Mouse (Mus musculus) telencephalon, adult 2 months (tissue): Measurements from ENCODE around the gene Pygo1.

Source experiments
- DNase-seq: peaks from one replicate; pipeline ENCODE4 v3.0.0-alpha.2; 2011; ENCODE audit warnings: low read depth, low spot score

Gene Pygo1

DNA sequence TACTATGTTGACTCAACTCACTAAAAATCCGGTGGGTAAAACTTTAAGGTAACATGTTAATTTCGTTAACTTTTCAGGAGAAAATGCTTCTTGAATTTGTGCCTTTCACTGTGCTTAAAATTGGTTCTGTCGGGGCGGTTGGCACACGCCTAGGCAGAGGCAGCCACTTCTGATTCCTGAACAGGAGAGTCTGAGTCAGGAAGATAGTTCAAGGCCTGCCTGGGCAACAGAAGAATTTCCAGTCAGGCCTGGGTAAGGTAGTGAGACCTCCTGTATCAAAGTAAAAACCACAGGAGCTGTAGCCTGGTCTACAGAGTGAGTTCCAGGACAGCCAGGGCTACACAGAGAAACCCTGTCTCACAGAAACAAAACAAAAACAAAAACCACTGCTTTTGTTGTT, 67.1 kb downstream of the Pygo1 start:
- DNase-seq = no peak

DNA sequence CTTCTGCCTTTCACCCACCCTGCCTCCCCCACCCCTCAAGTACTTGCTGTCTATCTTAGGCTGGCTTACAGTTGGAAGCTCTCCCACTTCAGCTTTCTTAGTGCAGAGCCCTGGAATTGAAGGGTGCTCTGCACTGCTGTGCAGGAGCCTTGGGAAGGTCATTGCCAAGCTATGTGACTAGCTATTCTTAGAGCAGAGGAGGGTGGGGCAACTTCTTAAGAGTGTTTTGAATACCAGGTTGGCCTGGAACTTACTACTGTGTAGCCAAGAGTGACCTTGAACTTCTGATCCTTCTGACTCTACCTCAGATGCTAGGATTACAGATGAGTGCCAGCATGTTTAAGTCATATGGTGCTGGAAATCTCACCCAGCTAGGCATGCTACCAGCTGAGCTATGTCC, 70.7 kb downstream of the Pygo1 start:
- no peak for DNase-seq

DNA sequence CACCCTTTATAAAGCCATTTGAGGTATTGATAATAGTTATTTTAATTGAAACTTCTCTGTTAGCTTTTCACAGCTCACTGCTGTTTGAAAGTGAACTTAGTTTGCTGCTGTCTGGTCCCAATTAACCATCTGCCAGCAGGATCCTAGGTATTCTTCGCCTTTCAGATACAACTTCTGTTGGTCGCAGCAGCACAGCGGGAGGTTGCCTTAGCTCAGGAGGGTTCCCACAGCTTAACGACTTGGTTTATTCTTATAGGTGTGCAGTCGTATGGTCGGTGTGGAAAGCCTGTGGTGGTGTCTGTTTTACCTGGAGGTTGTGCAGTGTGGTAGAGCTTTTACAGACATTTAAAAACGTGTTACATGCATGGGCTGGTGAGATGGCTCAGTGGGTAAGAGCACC, 71.4 kb downstream of the Pygo1 start:
- no peak for DNase-seq

DNA sequence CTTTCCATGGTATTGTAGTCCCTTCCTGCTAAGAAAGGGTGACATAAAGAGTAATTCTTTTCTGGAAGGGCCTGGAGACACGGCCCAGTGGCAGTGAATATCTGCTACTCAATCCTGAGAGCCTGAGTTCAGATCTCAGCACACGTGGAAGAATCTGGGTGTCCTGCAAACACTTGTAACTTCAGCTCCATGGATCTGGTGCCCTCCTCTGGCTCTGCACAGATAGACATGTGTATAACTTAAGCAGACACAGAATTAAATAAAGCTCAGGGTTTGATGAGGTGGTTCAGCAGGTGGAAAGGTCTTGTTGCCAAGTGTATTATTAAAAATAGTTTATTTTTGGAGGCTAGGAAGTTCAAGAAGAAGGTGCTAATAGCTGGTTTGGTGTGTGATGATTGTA, 75.0 kb downstream of the Pygo1 start:
- no peak for DNase-seq

DNA sequence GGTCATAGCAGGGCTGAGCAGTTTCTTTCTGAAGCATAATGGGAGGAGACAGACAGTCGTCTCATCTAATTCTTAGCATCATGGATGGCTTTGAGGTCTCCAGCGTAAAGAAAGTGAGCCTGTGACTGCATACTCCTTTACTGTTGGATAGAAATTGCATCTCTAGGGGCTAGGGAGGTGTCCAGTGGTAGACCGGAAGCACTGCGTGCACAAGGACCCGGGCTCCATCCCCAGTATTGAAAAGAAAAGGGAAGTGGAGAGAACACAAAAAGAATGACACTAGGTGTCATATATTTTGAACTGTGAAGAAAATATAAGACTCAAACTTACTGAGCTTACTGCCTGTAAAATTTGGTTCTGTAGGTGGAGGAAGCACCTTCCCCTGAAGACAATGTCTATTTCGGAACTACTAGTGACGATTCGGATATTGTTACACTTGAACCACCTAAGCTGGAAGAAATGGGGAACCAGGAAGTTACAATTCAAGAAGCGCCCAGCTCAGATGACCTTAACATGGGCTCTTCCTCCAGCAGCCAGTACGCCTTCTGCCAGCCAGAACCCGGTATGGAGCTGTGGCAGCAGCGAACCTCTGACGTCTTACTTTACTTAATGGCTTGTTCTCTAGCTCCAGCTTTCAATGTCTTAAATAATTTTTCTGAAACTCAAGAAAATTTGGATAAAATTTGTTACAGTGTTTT, 76.0 kb downstream of the Pygo1 start:
- no peak for DNase-seq
